Mouse (Mus musculus) forebrain, postnatal 0 days (tissue): ENCODE measurements at regions not wholly inside any gene's neighbourhood (a gene's known extent, or its start where the extent isn't known, plus 50 kb on each side); places are given as distances from the start of the nearest gene placed in this dataset.
A peak's percentile ranks its signal among the peaks of the same experiment; 100 is the strongest.

Experiments
- ATAC-seq: fragments of 200-750 bp; cut with Nextera tagmentation; 2 replicates; pipeline ENCODE4 v1.8.0; 2017; ENCODE audit warnings: mild to moderate bottlenecking, moderate library complexity
- DNase-seq: peaks from one replicate; pipeline ENCODE4 v3.0.0-alpha.2; 2015
- H3K27ac ChIP-seq: fragments of 300-500 bp; sonication (generic); 2 replicates; pipeline ENCODE4 v1.5.1; 2014; ENCODE audit warnings: low read depth, mild to moderate bottlenecking, antibody characterized with exemption, low read length, moderate library complexity, mixed read lengths
- H3K27me3 ChIP-seq: fragments of 300-500 bp; sonication (generic); 2 replicates; pipeline ENCODE4 v1.6.1; 2014; ENCODE audit warnings: mild to moderate bottlenecking, low read length, mixed read lengths; ENCODE audit not compliant: insufficient read depth
- H3K36me3 ChIP-seq: fragments of 300-500 bp; sonication (generic); 2 replicates; pipeline ENCODE4 v1.6.1; 2014; ENCODE audit warnings: mild to moderate bottlenecking, moderate library complexity; ENCODE audit not compliant: insufficient read depth
- H3K4me1 ChIP-seq: fragments of 300-500 bp; sonication (generic); 2 replicates; pipeline ENCODE4 v1.6.1; 2014; ENCODE audit warnings: antibody characterized with exemption; ENCODE audit not compliant: insufficient read depth
- H3K4me2 ChIP-seq: fragments of 300-500 bp; sonication (generic); 2 replicates; pipeline ENCODE4 v1.6.1; 2014; ENCODE audit warnings: low read depth, mild to moderate bottlenecking, moderate library complexity
- H3K4me3 ChIP-seq: fragments of 300-500 bp; sonication (generic); 2 replicates; pipeline ENCODE4 v1.5.1; 2014; ENCODE audit warnings: low read depth, low read length, mixed read lengths
- H3K9ac ChIP-seq: fragments of 300-500 bp; sonication (generic); 2 replicates; pipeline ENCODE4 v1.6.1; 2014; ENCODE audit warnings: mild to moderate bottlenecking
- H3K9me3 ChIP-seq: fragments of 300-500 bp; sonication (generic); 2 replicates; pipeline ENCODE4 v1.6.1; 2016; ENCODE audit warnings: low read length
- CTCF ChIP-seq: sonication (generic); IDR thresholded peaks from 2 replicates; pipeline ENCODE4 v1.5.1; 2016; ENCODE audit warnings: antibody characterized with exemption, control low read depth, low read depth
- WGBS: fragments of 180-500 bp; shearing (Covaris S2); extraction: QIAGEN DNeasy Blood & Tissue Kit; methylation state at CpG from one replicate; pipeline ENCODE4 v1.1.7; 2014; 5-methylcytosine and 5-hydroxymethylcytosine counted together

- no peak overlapping the region for H3K4me3 ChIP-seq
- no peaks in the 10 kb centered on the region for H3K27me3 ChIP-seq
- H3K4me2 ChIP-seq = no peak overlapping the region
- no peak for TF ChIP-seq CTCF
- H3K36me3 ChIP-seq = no peaks in the 10 kb centered on the region
- DNase-seq (no peak), ATAC-seq (no peak)
- WGBS = 85% methylated on average over 3 of the region's 3 CpGs
- H3K4me1 ChIP-seq = no peaks in the 10 kb centered on the region
- no peak overlapping the region for H3K27ac ChIP-seq
- no peaks in the 10 kb centered on the region for H3K9me3 ChIP-seq
- H3K9ac ChIP-seq = no peak overlapping the region
Observed at GRCm38 (mm10) chrX:19283078-19283477, 198.0 kb downstream of the Tex13c3 start.

- no peak overlapping the region for H3K4me3 ChIP-seq
- H3K36me3 ChIP-seq = no peaks in the 10 kb centered on the region
- H3K9ac ChIP-seq = no peak overlapping the region
- H3K4me1 ChIP-seq = no peaks in the 10 kb centered on the region
- no peak overlapping the region for H3K27ac ChIP-seq
- ATAC-seq (no peak), DNase-seq (no peak)
- TF ChIP-seq CTCF = no peak
- no peak overlapping the region for H3K4me2 ChIP-seq
- H3K9me3 ChIP-seq = no peaks in the 10 kb centered on the region
- H3K27me3 ChIP-seq = no peaks in the 10 kb centered on the region
Observed at GRCm38 (mm10) chrX:19264237-19264636, 216.9 kb downstream of the Tex13c3 start.

DNA sequence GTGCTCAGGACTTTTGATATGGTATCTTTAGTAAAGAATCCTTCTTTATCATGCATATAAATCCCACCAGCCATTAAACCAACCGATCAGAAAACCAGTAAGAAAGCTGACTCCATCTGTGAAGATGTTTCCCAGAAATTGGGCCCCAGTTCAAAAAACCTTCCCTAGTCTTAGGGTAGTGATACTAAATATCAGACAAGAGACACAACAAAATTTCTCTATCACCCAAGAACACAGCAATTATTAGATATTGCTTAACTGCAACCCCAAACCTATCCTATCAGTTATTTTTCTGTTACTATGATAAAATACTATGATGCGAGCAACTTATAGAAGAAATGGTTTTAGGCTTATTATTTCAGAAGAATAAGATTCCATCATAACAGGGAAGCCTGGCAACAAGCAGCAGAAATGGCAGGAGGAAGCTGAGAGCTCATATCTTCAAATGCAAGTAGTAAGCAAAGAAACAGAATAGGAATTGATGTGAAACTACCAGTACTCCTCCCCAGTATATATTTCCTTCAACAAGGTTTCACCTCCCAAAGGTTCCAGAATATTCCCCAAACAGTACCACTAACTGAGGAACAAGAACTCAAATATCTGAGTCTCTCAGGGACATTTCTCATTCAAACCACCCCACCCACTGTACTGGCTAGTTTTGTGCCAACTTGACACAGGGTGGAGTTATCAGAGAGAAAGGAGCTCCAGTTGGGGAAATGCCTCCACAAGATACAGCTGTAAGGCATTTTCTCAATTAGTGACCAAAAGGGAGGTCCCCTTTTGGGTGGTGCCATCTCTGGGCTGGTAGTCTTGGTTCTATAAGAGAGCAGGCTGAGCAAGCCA, 234.1 kb downstream of the Tex13c3 start:
- H3K27me3 ChIP-seq = no peaks in the 10 kb centered on the region
- H3K9me3 ChIP-seq = no peaks in the 10 kb centered on the region
- H3K27ac ChIP-seq = no peak overlapping the region
- no peak overlapping the region for H3K4me3 ChIP-seq
- 88% methylated on average over 2 of the region's 2 CpGs for WGBS
- no peak overlapping the region for H3K4me2 ChIP-seq
- DNase-seq = no peak
- no peak for ATAC-seq
- no peak for TF ChIP-seq CTCF
- no peak overlapping the region for H3K9ac ChIP-seq
- no peaks in the 10 kb centered on the region for H3K36me3 ChIP-seq
- no peaks in the 10 kb centered on the region for H3K4me1 ChIP-seq

DNA sequence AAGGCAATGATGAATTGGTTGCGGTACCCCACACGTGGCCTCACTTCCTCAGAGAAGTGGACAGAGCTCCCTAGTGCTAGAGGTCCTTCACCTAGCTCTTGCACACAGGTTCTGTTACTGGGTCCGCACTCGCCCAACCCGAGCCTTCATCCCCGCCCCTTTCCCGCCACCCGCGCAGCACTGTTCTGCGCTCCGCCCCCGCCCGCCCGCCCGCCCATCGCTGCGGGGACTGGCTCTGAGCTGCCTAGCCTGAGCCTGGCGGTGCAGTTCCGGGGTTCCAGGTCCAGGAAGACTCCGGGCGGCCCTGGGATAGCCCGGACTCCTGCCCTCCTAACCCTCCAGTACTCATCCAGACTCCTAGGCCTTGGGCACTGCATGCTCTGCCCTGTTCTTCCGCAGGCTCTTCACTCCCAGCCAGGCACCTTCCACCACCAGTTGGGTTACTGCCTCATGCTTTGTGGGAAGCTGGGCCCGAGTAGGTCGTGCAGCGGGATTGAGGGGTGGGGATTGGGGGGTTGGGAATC, 243.3 kb downstream of the Tex13c3 start:
- Histone ChIP-seq H3K9me3 (no peaks in the 10 kb centered on the region), H3K27me3 (no peaks in the 10 kb centered on the region), H3K36me3 (no peaks in the 10 kb centered on the region), H3K9ac (peak overlapping the region; percentile 53), H3K4me3 (peak overlapping the region; percentile 47), H3K4me1 (no peaks in the 10 kb centered on the region), H3K27ac (peak overlapping the region; percentile 41; the same call in 1 of the 2 replicates), H3K4me2 (peak overlapping the region; percentile 63)
- 18% methylated on average over 26 of the region's 26 CpGs for WGBS
- no peak for TF ChIP-seq CTCF
- ATAC-seq (peak; percentile 89), DNase-seq (peak; percentile 55)

DNA sequence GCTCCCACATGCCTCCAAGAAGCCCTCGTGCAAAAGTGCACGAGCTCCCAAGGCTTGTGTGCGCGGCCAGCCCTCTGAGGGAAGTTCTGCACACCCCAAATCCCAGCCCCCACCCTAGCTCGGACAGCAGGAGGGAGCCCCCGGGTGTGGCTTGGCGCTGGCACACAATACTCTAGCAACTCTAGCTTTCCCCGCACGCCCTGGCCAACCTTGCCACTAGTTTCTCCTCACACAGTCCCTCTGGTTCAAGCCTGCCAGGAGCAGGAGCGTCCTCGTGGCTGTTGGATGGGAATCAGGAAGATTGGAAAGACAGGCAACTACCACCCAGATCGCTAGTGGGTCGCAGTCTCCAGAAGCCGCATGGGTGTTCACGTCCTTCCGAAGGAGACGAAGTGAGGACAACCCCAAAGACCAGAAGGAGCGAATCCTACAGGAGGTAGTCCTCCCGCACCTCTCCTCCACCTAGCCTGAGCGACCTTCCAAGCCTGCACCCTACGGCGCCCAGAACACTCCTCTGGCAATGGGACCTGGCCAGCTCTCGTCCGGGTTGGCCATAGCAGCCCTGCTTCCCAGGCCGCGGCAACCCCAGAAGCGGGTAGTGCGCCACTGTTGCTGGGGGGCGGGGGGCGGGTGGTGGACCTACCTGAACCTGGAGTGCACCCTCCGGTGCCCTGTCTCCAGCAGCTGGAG, 243.9 kb downstream of the Tex13c3 start:
- Histone ChIP-seq H3K27ac (peak overlapping the region; percentile 21; the same call in 1 of the 2 replicates), H3K36me3 (no peaks in the 10 kb centered on the region), H3K9me3 (no peaks in the 10 kb centered on the region), H3K27me3 (no peaks in the 10 kb centered on the region), H3K4me1 (no peaks in the 10 kb centered on the region), H3K4me2 (peak overlapping the region; percentile 63), H3K9ac (peak overlapping the region; percentile 53), H3K4me3 (peak overlapping the region; percentile 47)
- DNase-seq = peak; percentile 44
- no peak for TF ChIP-seq CTCF
- peak; percentile 63 for ATAC-seq
- WGBS = 24% methylated on average over 30 of the region's 31 CpGs

- Histone ChIP-seq H3K4me1 (no peaks in the 10 kb centered on the region), H3K27ac (no peak overlapping the region), H3K9ac (no peak overlapping the region), H3K4me3 (no peak overlapping the region), H3K4me2 (no peak overlapping the region), H3K36me3 (no peaks in the 10 kb centered on the region), H3K27me3 (no peaks in the 10 kb centered on the region), H3K9me3 (no peaks in the 10 kb centered on the region)
- TF ChIP-seq CTCF = no peak
- DNase-seq = peak; percentile 1
- WGBS = 60% methylated on average over 3 of the region's 3 CpGs
- no peak for ATAC-seq
Observed at GRCm38 (mm10) chrX:19235449-19235848, 245.7 kb downstream of the Tex13c3 start.

DNA sequence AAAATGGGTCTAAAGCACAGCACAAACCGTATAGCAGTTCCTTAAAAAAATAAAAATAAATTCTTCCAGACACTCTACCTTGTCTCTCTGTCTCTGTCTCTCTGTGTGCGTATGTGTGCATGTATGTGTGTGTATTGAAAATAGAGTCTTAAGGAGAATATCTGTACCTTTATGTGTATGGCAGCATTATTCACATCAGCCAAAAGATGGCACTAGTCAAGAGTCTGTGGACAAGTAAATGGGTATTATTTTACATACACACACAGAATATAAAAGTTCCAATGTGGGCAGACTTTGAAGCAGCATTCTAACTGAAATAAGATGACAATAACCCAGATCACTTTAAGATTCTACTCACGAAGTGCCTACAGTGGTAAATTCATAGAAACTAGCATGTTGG, 249.3 kb downstream of the Tex13c3 start:
- DNase-seq = no peak
- 80% methylated on average over 3 of the region's 3 CpGs for WGBS
- Histone ChIP-seq H3K9me3 (no peaks in the 10 kb centered on the region), H3K4me1 (no peaks in the 10 kb centered on the region), H3K4me3 (no peak overlapping the region), H3K27ac (no peak overlapping the region), H3K27me3 (no peaks in the 10 kb centered on the region), H3K9ac (no peak overlapping the region), H3K36me3 (no peaks in the 10 kb centered on the region), H3K4me2 (no peak overlapping the region)
- TF ChIP-seq CTCF = 0 out of 2 replicates have a peak, but pooled peaks have one; percentile 5
- ATAC-seq = no peak
